Mouse (Mus musculus) C2C12 (cell line): ENCODE results near the gene Smad1.

Experiments used
- CTCF ChIP-seq: IDR thresholded peaks from one replicate; pipeline ENCODE4 v1.5.1; 2011; ENCODE audit not compliant: control insufficient read depth, insufficient read depth, insufficient read length
- MAX ChIP-seq: IDR thresholded peaks from one replicate; pipeline ENCODE4 v1.6.1; 2011; ENCODE audit warnings: mild to moderate bottlenecking, control low read depth
- MYOD1 ChIP-seq: IDR thresholded peaks from one replicate; pipeline ENCODE4 v1.6.1; 2011; ENCODE audit warnings: low read depth; ENCODE audit not compliant: control insufficient read depth, insufficient read length
- MYOG ChIP-seq: IDR thresholded peaks from one replicate; pipeline ENCODE4 v1.6.1; 2011; ENCODE audit not compliant: control insufficient read depth, insufficient read length; ENCODE audit errors: extremely low read depth

DNA sequence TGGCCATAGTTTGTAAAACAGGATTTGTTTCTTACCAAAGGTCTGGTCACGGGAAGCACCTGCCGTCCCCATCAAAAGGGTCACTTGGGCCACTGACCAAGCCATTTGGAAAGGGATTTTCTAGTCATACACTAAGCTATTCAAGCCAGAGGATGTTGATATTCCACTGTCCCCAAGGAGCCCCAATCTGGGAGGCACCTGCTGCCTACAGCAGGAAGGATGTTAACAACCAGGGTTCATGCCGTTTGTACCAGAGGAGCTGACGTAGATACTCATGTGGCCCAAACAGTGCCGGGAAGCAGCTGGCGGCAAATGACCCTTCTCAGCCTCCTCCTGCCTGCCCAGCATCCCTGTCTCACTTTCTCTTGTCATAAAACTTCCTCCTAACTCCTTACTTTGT, 73.8 kb downstream of the Smad1 start:
- TF ChIP-seq CTCF (no peak), MYOG (no peak), MAX (no peak), MYOD1 (no peak)
